Mouse (Mus musculus) C2C12 (cell line): ENCODE measurements around the gene Rap1gap2.

Source experiments
- CTCF ChIP-seq: IDR thresholded peaks from one replicate; pipeline ENCODE4 v1.5.1; 2011; ENCODE audit not compliant: control insufficient read depth, insufficient read depth, insufficient read length
- FOSL1 ChIP-seq: IDR thresholded peaks from one replicate; pipeline ENCODE4 v1.8.0; 2011; ENCODE audit warnings: mild to moderate bottlenecking, low read length; ENCODE audit not compliant: poor library complexity, insufficient read depth, severe bottlenecking
- MAX ChIP-seq: IDR thresholded peaks from one replicate; pipeline ENCODE4 v1.6.1; 2011; ENCODE audit warnings: mild to moderate bottlenecking, control low read depth
- MYOD1 ChIP-seq: IDR thresholded peaks from one replicate; pipeline ENCODE4 v1.6.1; 2011; ENCODE audit warnings: low read depth; ENCODE audit not compliant: control insufficient read depth, insufficient read length
- MYOG ChIP-seq: IDR thresholded peaks from one replicate; pipeline ENCODE4 v1.6.1; 2011; ENCODE audit not compliant: control insufficient read depth, insufficient read length; ENCODE audit errors: extremely low read depth
- USF1 ChIP-seq: IDR thresholded peaks from one replicate; pipeline ENCODE4 v1.6.1; 2011; ENCODE audit warnings: low read depth, mild to moderate bottlenecking, control low read depth, moderate library complexity

- TF ChIP-seq CTCF: no peak
- TF ChIP-seq MAX: no peak
- no peak for TF ChIP-seq FOSL1
- TF ChIP-seq MYOD1: no peak
- no peak for TF ChIP-seq MYOG
- TF ChIP-seq USF1: no peak
These were observed 42.1 kb upstream of the Rap1gap2 start for GRCm38 (mm10) chr11:74652791-74653191.
